Mouse (Mus musculus) gastrocnemius, adult 2 months (tissue): ENCODE results near the gene Zic5. TPM values are rescaled to one million over a fixed set of nuclear protein-coding genes. Genes with fewer than 3 reads are reported as not detected.

Source experiments
- DNase-seq: peaks from one replicate; pipeline ENCODE4 v3.0.0; 2022
- H3K27ac ChIP-seq: fragments of 200-600 bp; 2 replicates; pipeline ENCODE4 v1.8.1; 2022; ENCODE audit warnings: mild to moderate bottlenecking
- H3K4me3 ChIP-seq: fragments of 200-600 bp; 2 replicates; pipeline ENCODE4 v1.8.1; 2022; ENCODE audit warnings: mild to moderate bottlenecking, moderate library complexity
- CTCF ChIP-seq: fragments of 200-600 bp; IDR thresholded peaks from 2 replicates; pipeline ENCODE4 v1.8.1; 2022; ENCODE audit warnings: antibody characterized with exemption, mild to moderate bottlenecking, moderate library complexity
- intact Hi-C: fragments of 180-260 bp; cut with DNase I; formaldehyde crosslinking; loops from one replicate; pipeline ENCODE4 v1.15.1; 2025
- long read RNA-seq, 2 experiments: library from polyadenylated mRNA; stranded (forward); transcript quantifications; one replicate each; pipeline ENCODE4 v2.0.0; 2021
- total RNA-seq, 2 experiments: library from RNA; stranded (reverse); gene quantifications; 2 replicates each; pipeline ENCODE4 v1.2.3; 2021

Gene Zic5
- total RNA-seq: not detected
- long read RNA-seq, experiment 1: 0 reads
- long read RNA-seq, experiment 2: 0 reads

DNA sequence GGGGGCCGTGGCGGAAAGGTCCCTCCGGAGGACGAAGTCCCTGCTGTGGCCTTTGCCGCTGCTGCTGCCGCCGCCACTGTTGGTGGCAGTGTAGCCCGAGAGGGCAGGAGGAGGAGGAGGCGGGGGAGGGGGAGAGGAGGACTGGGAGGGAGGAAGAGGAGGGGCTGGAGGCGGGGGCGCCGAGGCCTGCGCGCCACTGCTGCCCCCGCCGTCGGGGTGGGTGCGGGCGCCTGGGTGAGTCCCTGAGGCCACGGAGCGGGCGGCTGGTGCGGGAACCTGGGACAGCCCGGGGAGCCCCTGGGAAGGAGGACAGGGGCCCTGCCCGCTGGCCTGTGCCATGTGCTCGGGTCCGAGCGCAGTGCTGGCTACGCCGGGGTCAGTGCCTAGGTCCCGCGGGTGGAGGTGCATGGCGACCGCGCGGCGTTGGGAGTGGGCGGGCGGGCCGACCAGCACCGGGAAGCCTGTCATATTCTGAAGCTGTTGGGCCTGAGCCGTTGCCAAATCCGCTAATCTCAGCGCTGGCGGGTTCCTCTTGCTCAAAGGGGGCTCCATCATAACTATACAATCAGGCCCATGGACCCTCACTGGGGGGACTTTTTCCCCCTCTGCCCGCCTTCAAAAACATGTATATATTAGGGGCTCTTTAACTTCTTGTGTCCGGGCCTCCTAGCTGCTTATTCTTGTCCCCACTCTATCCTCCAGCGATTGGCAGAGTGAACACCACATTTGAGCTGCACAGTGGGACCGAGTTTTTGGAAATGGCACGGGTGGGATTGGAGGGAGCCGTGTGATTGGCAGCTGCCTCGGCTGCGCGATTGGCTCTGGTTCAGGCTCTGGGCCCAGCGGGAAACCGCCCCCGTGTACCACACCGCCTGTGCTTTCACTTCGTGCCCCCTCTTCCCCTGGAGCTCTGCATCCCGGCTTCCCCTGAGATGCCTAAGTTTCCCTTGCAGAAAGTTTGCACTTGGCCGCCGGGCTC is at the start of gene Zic5:
Gene Zic5, minus strand, starts transcription at position 915 of the 979 bp plus-strand sequence.
- TF ChIP-seq CTCF: no peak
- peak within 1 kb of the TSS; percentile 74 for H3K4me3 ChIP-seq
- no peak within 1 kb of the TSS for H3K27ac ChIP-seq
- no peak for DNase-seq
- intact Hi-C loops: no loop called here

DNA sequence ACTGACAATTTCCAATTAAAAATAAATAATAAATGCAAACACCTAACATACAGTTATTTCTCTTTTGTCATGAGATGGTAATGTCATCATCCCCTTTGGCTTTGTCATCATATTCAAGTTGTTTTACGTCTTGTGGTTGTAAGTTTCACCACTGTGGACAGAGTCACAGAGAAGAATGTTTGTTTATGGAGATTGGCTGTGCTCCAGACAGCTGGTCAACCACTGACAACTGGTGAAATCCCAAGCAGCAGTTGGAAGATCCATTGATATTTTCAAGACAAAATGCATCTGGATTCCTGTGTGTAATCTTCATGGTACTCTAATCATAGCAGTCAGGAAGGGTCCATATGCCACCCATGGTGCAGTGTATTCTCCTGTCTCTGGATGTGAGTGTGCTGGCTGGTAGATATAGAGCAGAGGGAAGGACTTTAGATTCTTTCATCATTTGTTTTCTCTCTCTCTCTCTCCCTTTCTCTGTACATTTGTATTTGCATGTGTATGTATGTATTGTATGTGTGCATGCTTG is 48.1 kb upstream of the Zic5 start:
- TF ChIP-seq CTCF: no peak
- intact Hi-C loops: loop anchor here (2.0 kb wide), 1 partner anchor 19 kb away; no protein-coding TSS in a partner anchor
- H3K4me3 ChIP-seq: no peak overlapping the region
- DNase-seq: no peak
- no peak overlapping the region for H3K27ac ChIP-seq

DNA sequence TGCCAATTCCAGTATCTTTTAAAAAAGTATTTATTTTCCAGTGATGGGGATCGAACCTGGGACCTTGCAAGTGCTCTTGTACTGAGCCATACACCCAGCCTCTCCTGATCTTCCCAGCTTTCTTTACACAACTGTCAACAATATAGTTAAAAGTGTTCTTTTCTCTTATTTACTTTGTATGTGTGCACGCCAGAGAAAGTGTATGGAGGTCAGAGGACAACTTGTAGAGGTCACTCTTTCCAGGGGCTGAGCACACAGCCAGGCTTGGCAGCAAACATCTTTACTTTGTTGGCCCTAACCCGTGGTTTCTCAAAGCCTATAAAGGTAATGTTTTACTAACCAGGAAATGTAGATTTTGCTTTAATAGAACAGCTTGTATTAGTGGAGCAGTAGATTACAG is 46.0 kb upstream of the Zic5 start:
- intact Hi-C loops: no loop called here

DNA sequence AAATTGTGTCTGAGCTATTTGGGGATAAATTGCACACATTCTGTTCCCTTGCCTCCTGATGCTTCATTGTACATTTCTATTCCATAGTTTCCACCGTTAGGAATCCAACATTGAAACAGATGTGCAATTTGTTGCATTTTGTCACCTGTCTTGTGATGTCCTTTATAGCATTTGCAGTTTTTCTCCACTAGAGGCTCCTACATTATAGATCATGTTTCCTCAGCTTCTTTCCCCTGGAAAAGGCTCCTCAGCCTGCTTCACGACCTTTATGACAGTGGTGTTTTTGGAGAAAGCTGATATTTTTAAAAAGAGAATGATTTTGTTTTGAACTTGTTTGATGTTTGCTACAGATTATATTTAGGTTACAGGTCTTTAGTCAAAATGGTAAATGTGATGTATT is 43.6 kb upstream of the Zic5 start:
- intact Hi-C loops: loop anchor here (2.0 kb wide), 1 partner anchor 368 kb away; no protein-coding TSS in a partner anchor
- Histone ChIP-seq H3K4me3 (no peak overlapping the region), H3K27ac (no peak overlapping the region)
- peak; percentile 72 for TF ChIP-seq CTCF
- DNase-seq: no peak

More for the DNA sequence above, 46.0 kb upstream of the Zic5 start:
- TF ChIP-seq CTCF: no peak
- Histone ChIP-seq H3K4me3 (no peak overlapping the region), H3K27ac (no peak overlapping the region)
- no peak for DNase-seq

DNA sequence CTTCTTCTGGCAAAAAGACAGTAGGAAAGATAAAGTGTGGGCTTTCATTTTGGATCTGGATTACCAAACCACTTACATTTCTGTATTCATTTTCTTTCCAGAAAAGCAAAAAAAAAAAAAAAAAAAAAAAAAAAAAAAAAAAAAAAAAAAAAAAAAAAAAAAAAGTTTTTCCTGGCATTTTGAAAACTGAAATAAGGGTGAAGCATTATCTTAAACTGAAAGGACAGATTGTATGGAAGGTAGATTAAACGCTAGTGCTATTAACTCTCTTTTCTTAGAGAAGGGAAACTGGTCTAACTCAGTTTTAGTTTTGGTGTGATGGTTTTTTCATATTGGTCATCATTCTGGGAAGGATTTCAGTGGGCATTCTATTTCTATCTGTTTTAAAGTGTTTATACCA is 26.5 kb upstream of the Zic5 start:
- Histone ChIP-seq H3K27ac (no peak overlapping the region), H3K4me3 (no peak overlapping the region)
- intact Hi-C loops: loop anchor here (2.0 kb wide), 1 partner anchor 73 kb away; no protein-coding TSS in a partner anchor
- DNase-seq: no peak
- no peak for TF ChIP-seq CTCF

DNA sequence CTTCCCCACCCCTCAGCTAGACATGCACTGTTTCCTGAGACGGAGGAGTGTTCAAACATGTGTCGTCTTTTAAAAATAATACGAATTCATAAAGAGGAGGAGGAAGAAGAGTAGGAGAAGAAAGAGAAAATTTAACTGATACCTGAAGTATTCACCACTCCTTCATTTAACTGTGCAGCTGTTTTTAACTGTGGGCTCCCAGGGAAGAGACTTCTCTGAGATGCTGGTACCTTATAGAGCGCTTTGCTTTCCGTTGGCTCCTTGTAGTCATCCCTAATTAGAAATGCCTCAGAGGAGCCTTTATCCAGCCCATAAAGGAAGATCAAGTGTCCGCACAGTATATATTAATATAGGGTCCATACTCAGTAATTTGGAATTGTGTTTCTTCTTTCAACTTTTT is 26.0 kb upstream of the Zic5 start:
- H3K27ac ChIP-seq: no peak overlapping the region
- intact Hi-C loops: no loop called here
- DNase-seq: no peak
- no peak for TF ChIP-seq CTCF
- H3K4me3 ChIP-seq: no peak overlapping the region

DNA sequence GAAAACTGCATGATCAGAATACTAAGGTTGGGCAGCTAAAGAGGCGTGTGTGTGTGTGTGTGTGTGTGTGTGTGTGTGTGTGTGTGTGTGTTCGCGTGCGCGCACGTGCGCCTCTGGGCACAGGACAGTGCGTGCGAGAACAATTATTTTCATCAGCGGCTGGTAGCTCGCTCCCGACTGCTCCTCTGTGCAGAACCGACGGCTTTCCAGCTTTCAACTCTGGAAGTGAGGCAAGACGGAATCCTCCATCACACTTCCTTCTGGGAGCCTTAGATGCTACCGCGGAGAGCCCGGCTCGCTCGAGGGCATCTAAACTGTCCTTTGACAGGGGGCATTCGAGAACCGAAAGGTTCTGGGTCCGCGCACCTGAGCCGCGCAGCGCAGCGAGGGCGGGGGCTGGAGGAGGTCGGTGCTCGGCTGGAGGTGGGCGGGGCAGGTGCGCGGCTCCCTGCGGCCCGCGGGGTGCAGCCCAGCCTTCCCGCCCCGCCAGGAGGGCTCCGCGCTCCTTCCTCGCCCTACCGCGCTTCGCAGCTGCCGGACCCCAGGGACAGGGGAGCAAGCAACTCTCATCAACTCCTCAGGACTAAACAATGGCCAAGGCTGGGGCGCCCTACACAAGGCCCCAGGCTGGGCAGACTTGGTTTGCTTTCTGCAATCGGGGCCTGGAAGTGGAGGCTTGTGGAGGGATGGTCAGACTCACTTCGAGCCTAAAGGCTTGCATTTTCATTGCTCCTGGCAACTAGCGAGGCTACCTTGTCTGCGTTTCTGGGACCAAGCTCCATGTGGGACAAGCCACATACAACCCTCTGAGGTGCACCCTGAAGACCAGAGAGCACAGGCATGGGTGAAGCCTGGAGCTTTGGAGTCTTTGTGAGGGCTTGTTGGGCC is 25.2 kb upstream of the Zic5 start, which contains the start of gene Gm10837:
Gene Gm10837, plus strand, starts transcription at position 146 of the 888 bp plus-strand sequence.
- Histone ChIP-seq H3K27ac (no peak within 1 kb of the TSS), H3K4me3 (no peak within 1 kb of the TSS)
- no peak for TF ChIP-seq CTCF
- DNase-seq: no peak
- intact Hi-C loops: no loop called here

DNA sequence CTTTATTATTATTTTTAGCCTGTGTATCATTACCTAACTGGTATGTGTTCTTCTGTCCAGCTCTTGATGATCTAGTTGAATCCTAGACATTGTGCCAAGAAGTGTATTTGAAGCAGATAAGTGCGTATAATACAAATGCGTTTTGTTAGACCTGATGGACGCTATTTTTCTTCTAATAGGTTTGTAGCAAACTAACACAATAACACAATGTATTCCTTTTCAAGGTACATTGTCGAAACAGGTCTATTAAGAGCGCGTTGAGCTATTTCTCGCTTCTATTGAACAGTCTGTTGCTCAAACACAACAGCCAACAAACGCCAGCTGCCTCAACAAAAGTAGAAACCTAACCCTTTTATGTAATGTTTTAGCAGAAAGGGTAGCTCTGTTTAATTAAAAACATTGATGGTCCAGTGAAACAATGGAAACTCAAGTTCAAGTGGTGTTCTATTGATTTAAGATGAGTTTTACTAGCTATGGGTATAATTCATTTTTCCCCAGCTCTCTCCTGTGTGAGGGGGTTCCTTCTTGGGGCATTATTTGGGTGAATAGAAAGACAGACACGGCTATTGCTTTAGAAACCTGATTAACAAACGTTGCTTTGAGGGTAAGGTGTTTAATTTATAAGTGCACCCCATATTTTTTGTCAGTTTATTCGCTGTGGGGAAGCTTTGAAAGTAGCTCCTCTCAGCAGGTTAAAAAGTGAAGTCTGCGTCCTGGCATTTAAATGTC is 24.4 kb upstream of the Zic5 start:
- Histone ChIP-seq H3K27ac (no peak overlapping the region), H3K4me3 (no peak overlapping the region)
- TF ChIP-seq CTCF: no peak
- intact Hi-C loops: no loop called here
- no peak for DNase-seq

DNA sequence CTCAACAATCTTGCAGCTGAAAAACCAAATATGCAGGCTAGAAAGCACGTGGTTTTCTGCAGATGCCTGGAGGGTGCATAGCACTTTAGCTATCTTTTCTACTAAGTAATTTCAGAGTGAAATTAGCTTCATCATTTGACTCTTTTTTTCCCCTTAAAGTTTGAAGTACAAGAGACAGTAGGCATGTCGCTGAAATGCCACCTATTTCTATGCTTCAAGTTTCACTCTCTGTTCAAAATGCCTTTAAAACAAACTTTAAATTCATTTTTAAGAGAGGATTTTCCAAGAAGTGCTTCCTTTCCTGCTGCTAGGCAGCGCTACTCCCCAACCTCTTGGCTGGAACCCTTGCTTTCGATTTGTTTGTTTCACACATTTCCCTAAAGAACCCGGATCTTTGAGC is 23.6 kb upstream of the Zic5 start:
- DNase-seq: no peak
- no peak overlapping the region for H3K27ac ChIP-seq
- no peak for TF ChIP-seq CTCF
- H3K4me3 ChIP-seq: no peak overlapping the region; the same call in 1 of the 2 replicates
- intact Hi-C loops: no loop called here

DNA sequence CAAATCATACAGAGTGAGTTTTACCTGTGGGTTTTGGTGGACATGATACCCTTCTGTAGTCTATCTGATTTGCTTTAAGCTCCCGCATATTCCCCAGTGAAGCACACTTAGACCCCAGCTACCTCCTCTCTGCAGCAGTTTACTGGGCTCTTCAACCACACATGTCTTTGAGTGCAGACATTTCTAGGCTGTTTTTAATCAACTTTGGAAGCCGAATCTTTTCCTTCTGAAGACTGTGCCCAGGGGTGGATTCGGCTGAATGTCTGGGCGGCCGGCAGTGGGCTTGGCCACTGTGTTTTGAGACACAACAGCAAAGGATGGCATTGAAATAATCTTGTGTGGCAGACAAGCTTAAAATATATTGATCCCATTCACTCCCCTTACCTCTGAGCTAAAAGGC is 21.9 kb upstream of the Zic5 start:
- no peak for TF ChIP-seq CTCF
- Histone ChIP-seq H3K4me3 (no peak overlapping the region), H3K27ac (no peak overlapping the region)
- DNase-seq: no peak
- intact Hi-C loops: no loop called here

DNA sequence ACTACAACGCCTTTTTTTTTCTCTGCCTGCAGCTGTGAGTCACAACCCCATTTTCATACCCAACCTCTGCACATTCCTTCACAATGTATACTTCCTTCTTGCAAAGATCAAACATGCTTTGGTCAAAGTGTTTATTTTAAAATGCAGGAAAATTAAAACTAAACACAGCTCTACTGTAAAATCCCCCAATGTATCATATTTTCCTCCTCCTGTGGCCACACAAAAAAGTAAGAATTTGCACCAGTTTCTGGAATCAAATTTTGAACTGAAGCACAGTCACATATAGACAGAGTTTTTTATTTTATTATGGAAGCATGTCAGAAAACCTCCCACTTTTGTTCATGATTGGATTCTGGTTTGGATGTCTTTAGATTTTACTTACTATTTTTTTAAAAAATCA is 21.1 kb upstream of the Zic5 start:
- intact Hi-C loops: no loop called here
- TF ChIP-seq CTCF: no peak
- DNase-seq: no peak
- no peak overlapping the region for H3K4me3 ChIP-seq
- H3K27ac ChIP-seq: no peak overlapping the region
